Mouse (Mus musculus): ENCODE results near the gene Prx. TPM values are rescaled to one million over a fixed set of nuclear protein-coding genes. Genes with fewer than 3 reads are reported as not detected.

Prx gene
- polyA plus RNA-seq, 1 experiment: not detected

DNA sequence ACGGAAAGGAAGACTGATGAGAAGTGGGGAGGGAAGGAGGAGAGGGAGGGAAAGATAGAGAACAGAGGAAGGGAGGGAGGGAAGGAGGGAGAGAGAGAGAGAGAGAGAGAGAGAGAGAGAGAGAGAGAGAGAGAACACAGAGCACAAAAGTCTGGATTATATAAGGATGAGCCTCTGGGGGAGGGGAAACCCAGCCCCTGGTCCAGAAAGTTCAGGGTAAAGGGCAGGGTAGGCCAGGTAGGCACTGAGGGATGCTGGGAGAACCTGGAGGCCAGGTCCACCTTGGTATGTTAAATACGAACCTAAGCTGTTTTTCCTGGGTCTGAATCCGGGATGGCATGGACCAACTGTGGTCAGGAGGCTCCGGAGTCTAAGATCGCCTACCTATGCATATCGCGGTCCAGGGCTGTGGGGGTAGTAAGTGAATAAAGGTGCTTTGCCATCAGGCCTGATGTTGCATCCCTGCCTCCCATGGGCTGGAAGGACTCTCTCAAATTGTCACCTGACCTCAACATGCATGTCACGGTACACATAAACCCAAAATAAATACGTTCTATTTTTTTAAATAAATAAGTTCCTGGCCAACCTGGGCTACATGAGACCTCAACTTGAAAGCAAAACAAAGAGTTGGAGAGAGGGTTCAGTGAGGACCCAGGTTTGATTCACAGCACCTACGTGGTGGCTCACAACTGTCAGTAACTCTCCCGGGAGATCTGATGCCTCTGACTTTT lies 27.6 kb upstream of the Prx start:
- H3K4me1 ChIP-seq (ENCODE audit: control insufficient read depth, insufficient read depth, low read length): no peaks in the 10 kb centered on the region
- TF ChIP-seq POLR2A (IDR thresholded peaks at IDR 0.05; ENCODE audit: insufficient read depth, low read depth, low read length): no peak
- TF ChIP-seq CTCF (IDR thresholded peaks at IDR 0.05; ENCODE audit: insufficient read depth, low read depth, low read length): no peak
- H3K27ac ChIP-seq (ENCODE audit: insufficient read depth, low read depth, low read length): no peak overlapping the region
- WGBS: 92% methylated on average over 11 of the region's 11 CpGs
- H3K4me3 ChIP-seq (ENCODE audit: insufficient read depth, low read depth, low read length): no peak overlapping the region

GRCm38 (mm10) chr7:27472596-27472995 lies 26.5 kb upstream of the Prx start:
- 0 out of 2 replicates have a peak overlapping the region, but pooled peaks have one; percentile 48 for H3K27ac ChIP-seq (ENCODE audit: insufficient read depth, low read depth, low read length)
- WGBS: 16% methylated on average over 7 of the region's 7 CpGs
- H3K4me1 ChIP-seq (ENCODE audit: control insufficient read depth, insufficient read depth, low read length): no peaks in the 10 kb centered on the region
- no peak for TF ChIP-seq CTCF (IDR thresholded peaks at IDR 0.05; ENCODE audit: insufficient read depth, low read depth, low read length)
- TF ChIP-seq POLR2A (IDR thresholded peaks at IDR 0.05; ENCODE audit: insufficient read depth, low read depth, low read length): no peak
- no peak overlapping the region for H3K4me3 ChIP-seq (ENCODE audit: insufficient read depth, low read depth, low read length)

DNA sequence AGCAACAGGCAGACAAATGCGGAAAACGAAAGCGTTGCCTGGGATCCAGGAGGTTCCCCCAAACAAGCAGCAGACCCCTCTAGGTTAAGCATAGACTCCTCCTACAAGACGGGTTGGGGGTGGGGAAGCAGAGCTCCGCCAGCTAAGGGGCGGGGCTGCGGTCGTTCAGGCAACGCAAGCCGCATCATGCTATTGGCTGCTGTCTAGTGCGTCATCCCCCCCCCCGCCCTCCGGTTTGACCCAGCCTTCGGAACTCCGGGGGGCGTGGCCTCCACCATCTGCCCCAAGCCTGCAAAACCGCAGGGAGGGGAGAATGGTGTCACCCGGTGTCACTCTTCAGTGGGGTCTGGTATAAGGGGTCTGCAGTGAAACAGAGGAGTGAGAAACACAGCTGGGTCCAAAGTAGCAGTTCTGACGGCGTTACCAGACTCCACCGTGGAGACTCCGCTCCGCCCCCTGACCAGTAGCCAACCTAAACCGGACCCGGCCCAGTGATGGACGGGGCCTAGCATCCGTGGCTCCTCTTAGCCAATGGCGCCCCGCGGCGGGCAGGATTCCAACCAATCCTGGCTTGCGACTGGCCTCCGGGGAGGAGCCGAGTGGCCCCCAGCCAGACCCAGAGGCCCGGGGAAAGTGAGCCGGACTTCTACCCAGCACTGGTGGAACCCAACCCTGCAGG lies 25.8 kb upstream of the Prx start, which contains the start of gene Sertad3:
Sertad3 (plus strand) TSS at position 613 of the 679 bp plus-strand sequence.
- H3K27ac ChIP-seq (ENCODE audit: insufficient read depth, low read depth, low read length): peak within 1 kb of the TSS; percentile 61
- TF ChIP-seq CTCF (IDR thresholded peaks at IDR 0.05; ENCODE audit: insufficient read depth, low read depth, low read length) (no peak), POLR2A (IDR thresholded peaks at IDR 0.05; ENCODE audit: insufficient read depth, low read depth, low read length) (peak; percentile 39; the same call in 1 of the 2 replicates)
- no peaks in the 10 kb centered on the region for H3K4me1 ChIP-seq (ENCODE audit: control insufficient read depth, insufficient read depth, low read length)
- H3K4me3 ChIP-seq (ENCODE audit: insufficient read depth, low read depth, low read length): peak within 1 kb of the TSS; percentile 70
- WGBS: under 1% methylated on average over 36 of the region's 36 CpGs

DNA sequence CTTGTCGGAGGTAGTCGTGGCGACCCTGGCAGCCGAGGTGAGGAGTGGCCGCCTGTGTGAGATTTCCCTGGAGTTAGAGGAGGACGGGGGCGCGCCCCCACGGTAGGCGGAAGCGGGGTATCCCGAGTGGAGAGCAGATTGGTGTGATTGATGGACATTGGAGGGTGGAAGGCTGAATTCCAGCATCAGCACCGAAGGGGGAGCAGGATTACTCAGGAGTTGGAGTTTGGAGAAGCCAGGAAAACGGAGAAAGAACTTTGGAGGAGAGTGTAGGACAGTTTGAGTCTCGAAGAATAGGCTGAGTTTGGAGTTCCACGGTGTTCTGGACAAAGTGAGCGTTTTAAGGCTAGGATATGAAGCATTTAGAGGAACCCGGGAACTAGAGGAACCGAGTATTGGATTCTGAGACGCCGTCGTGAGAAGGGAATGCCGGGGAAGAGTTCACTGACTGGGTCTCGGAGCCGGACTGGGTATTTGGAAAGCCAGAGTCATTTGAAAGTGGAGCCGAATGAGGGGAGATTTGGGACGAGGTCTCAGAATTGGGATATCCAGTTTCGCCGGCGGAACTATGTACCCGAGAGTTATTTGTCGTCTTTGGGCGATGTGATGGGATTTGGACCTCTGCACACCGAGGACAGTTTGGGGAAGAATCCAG lies 25.2 kb upstream of the Prx start:
- H3K4me1 ChIP-seq (ENCODE audit: control insufficient read depth, insufficient read depth, low read length): no peaks in the 10 kb centered on the region
- H3K4me3 ChIP-seq (ENCODE audit: insufficient read depth, low read depth, low read length): peak overlapping the region; percentile 70
- TF ChIP-seq CTCF (IDR thresholded peaks at IDR 0.05; ENCODE audit: insufficient read depth, low read depth, low read length) (no peak), POLR2A (IDR thresholded peaks at IDR 0.05; ENCODE audit: insufficient read depth, low read depth, low read length) (no peak)
- H3K27ac ChIP-seq (ENCODE audit: insufficient read depth, low read depth, low read length): peak overlapping the region; percentile 48
- WGBS: under 1% methylated on average over 34 of the region's 34 CpGs

- H3K27ac ChIP-seq (ENCODE audit: insufficient read depth, low read depth, low read length): peak overlapping the region; percentile 22; the same call in 1 of the 2 replicates
- WGBS: 1% methylated on average over 23 of the region's 23 CpGs
- peak overlapping the region; percentile 70 for H3K4me3 ChIP-seq (ENCODE audit: insufficient read depth, low read depth, low read length)
- no peaks in the 10 kb centered on the region for H3K4me1 ChIP-seq (ENCODE audit: control insufficient read depth, insufficient read depth, low read length)
- no peak for TF ChIP-seq POLR2A (IDR thresholded peaks at IDR 0.05; ENCODE audit: insufficient read depth, low read depth, low read length)
- no peak for TF ChIP-seq CTCF (IDR thresholded peaks at IDR 0.05; ENCODE audit: insufficient read depth, low read depth, low read length)
These were observed 24.6 kb upstream of the Prx start for GRCm38 (mm10) chr7:27474490-27474954.

GRCm38 (mm10) chr7:27475596-27475995 lies 23.5 kb upstream of the Prx start:
- peaks cover under 1% of the 10 kb centered on the region for H3K4me1 ChIP-seq (ENCODE audit: control insufficient read depth, insufficient read depth, low read length)
- 96% methylated on average over 2 of the region's 2 CpGs for WGBS
- TF ChIP-seq POLR2A (IDR thresholded peaks at IDR 0.05; ENCODE audit: insufficient read depth, low read depth, low read length) (no peak), CTCF (IDR thresholded peaks at IDR 0.05; ENCODE audit: insufficient read depth, low read depth, low read length) (no peak)
- no peak overlapping the region for H3K4me3 ChIP-seq (ENCODE audit: insufficient read depth, low read depth, low read length)
- H3K27ac ChIP-seq (ENCODE audit: insufficient read depth, low read depth, low read length): no peak overlapping the region

DNA sequence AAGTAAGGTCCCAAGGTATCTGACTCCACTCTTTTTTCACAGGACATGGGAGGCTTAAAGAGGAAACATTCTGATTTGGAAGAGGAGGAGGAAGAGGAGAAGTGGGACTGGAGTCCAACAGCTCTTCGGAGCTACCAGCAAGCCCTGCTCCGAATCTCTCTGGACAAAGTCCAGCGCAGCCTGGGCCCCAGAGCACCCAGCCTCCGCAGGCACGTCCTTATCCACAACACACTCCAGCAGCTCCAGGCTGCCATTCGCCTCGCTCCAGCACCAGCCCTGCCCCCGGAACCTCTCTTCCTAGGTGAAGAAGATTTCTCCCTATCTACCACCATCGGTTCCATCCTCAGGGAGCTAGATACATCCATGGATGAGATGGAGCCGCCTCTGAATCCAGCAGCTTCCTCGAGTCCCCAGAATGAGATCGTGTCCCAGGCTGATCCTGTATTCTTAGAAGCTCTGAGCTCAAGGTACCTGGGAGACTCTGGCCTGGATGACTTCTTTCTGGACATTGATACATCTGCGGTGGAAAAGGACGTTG lies 23.0 kb upstream of the Prx start:
- TF ChIP-seq CTCF (IDR thresholded peaks at IDR 0.05; ENCODE audit: insufficient read depth, low read depth, low read length) (no peak), POLR2A (IDR thresholded peaks at IDR 0.05; ENCODE audit: insufficient read depth, low read depth, low read length) (no peak)
- no peak overlapping the region for H3K4me3 ChIP-seq (ENCODE audit: insufficient read depth, low read depth, low read length)
- no peak overlapping the region for H3K27ac ChIP-seq (ENCODE audit: insufficient read depth, low read depth, low read length)
- WGBS: 94% methylated on average over 14 of the region's 14 CpGs
- peaks cover 5% of the 10 kb centered on the region for H3K4me1 ChIP-seq (ENCODE audit: control insufficient read depth, insufficient read depth, low read length)

- 85% methylated on average over 7 of the region's 7 CpGs for WGBS
These were observed 20.6 kb upstream of the Prx start for GRCm38 (mm10) chr7:27478561-27478960.

More at GRCm38 (mm10) chr7:27478561-27478960, 20.6 kb upstream of the Prx start:
- H3K27ac ChIP-seq (ENCODE audit: insufficient read depth, low read depth, low read length): no peak overlapping the region
- peaks cover 11% of the 10 kb centered on the region for H3K4me1 ChIP-seq (ENCODE audit: control insufficient read depth, insufficient read depth, low read length)
- no peak overlapping the region for H3K4me3 ChIP-seq (ENCODE audit: insufficient read depth, low read depth, low read length)
- no peak for TF ChIP-seq POLR2A (IDR thresholded peaks at IDR 0.05; ENCODE audit: insufficient read depth, low read depth, low read length)
- TF ChIP-seq CTCF (IDR thresholded peaks at IDR 0.05; ENCODE audit: insufficient read depth, low read depth, low read length): no peak
